Mouse (Mus musculus) liver, adult 2 months (tissue): Measurements from ENCODE around the gene Nxpe2.

Source experiments
- CTCF ChIP-seq: fragments of 200-500 bp; IDR thresholded peaks from 2 replicates; pipeline ENCODE4 v1.5.1; 2011; ENCODE audit warnings: low read depth, low read length, control low read depth
- POLR2A ChIP-seq: fragments of 200-500 bp; IDR thresholded peaks from 2 replicates; pipeline ENCODE4 v1.6.1; 2011; ENCODE audit warnings: low read length, control low read depth; ENCODE audit not compliant: insufficient read depth; ENCODE audit errors: extremely low read depth

DNA sequence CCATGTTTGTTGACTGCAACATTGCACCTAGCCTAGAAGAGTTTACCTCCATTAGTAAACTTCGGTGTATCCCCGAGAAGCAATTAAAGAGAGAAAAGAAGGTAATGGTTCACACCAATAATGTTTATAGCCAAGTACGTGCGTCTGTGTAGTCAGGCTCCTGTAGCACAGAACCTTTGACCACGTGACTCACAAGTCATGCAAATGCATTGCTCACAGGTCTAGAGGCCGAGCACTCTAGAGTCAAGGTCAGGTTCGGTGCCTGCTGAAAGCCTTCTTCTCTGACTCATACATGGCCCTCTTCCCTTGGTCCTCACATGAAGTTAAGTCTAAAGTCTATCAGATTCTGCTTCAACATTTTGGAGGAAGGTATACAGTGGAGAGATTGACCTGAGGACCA is 54.3 kb downstream of the Nxpe2 start:
- TF ChIP-seq CTCF (no peak), POLR2A (no peak)
